Mouse (Mus musculus): Measurements from ENCODE around the gene Peli2. TPM values are rescaled to one million over a fixed set of nuclear protein-coding genes. Genes with fewer than 3 reads are reported as not detected.

The Peli2 gene
- total and polyA plus RNA-seq, 3 experiments = not detected

DNA sequence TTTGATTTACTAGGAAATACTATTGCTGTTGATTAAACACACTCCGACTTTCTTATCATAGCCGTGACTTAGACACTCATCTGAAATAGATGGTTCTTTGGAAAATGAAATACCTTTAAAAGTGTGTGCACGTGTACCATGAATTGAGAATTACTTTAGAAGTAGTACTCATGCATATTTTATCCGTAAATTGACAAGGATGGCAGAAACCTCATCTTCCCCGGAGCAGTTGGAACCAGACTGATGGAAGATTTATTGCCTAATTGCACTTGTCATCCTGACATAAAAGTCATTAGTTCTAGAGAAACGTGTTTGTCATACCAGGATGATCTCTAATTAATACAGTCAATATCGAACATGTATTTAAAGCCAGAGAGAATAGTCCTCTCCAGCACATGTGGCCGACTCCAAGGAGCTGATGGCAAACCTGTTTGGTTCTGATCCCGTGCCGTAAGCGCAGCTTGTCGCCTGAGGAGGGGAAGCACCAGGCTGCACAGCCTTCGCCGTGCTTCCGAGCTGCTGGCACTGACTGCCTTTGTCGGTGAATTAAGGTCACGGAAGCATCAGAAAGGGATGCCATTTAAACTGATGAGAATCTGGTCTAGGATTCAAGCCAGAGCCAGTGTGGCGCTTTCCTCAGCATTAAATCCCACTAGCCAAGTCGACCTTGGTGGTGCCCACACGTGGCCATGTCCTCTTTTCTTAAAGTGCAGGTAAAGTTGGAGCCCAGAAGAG is 114.3 kb downstream of the Peli2 start:
- TF ChIP-seq NRF1 (IDR thresholded peaks at IDR 0.05; ENCODE audit: low read depth, low read length) (no peak), TBP (conservative IDR thresholded peaks at IDR 0.05; ENCODE audit: low read depth, low read length) (no peak), KAT2A (IDR thresholded peaks at IDR 0.05; ENCODE audit: insufficient replicate concordance, low read length) (no peak), CTCF (conservative IDR thresholded peaks at IDR 0.05 in 1 of 2, IDR thresholded peaks at IDR 0.05 in 1 of 2; ENCODE audit: low read depth in 2 of 2, low read length in 2 of 2) (no peak), MAX (IDR thresholded peaks at IDR 0.05; ENCODE audit: low read length) (no peak), PAX5 (IDR thresholded peaks at IDR 0.05; ENCODE audit: low read length) (no peak), NELFE (IDR thresholded peaks at IDR 0.05; ENCODE audit: low read depth, low read length) (no peak), JUN (IDR thresholded peaks at IDR 0.05; ENCODE audit: insufficient read depth, low read depth, low read length) (no peak)
- Histone ChIP-seq H3K79me2 (replicated peaks; ENCODE audit: control insufficient read depth, extremely low read depth, insufficient read depth, poor library complexity, severe bottlenecking) (no peaks in the 10 kb centered on the region), H3K4me1 (ENCODE audit: control insufficient read depth in 1 of 2, insufficient read depth in 2 of 2) (no peaks in the 10 kb centered on the region; a peak in 1 of 4 replicates), H3K4me2 (ENCODE audit: insufficient read depth, low read depth, poor library complexity, severe bottlenecking) (no peak overlapping the region), H3K4me3 (replicated peaks in 1 of 3; ENCODE audit: low read depth in 2 of 3, low read length in 2 of 3, poor library complexity in 1 of 3) (no peak overlapping the region), H3K9ac (ENCODE audit: insufficient read depth, low read depth) (no peak overlapping the region), H3K9me3 (replicated peaks; ENCODE audit: low read length) (peaks cover 5% of the 10 kb centered on the region), H3K36me3 (replicated peaks in 1 of 2; ENCODE audit: control insufficient read depth in 1 of 2, insufficient read depth in 1 of 2, low read length in 1 of 2) (no peaks in the 10 kb centered on the region), H3K27ac (ENCODE audit: insufficient read depth, low read depth) (no peak overlapping the region), H3K27me3 (replicated peaks) (no peaks in the 10 kb centered on the region)
- dilution Hi-C loops (cut with MboI; ENCODE audit: extremely low pct_ligation_motif_present, extremely low pct_unique_long_range_greater_than_20kb, low sequenced_read_pairs) (no loop called here), in situ Hi-C loops (cut with MboI; ENCODE audit: low pct_ligation_motif_present, low pct_unique_long_range_greater_than_20kb, low sequenced_read_pairs) (no loop called here)
- no peak for DNase-seq (ENCODE audit: extremely low read depth)

DNA sequence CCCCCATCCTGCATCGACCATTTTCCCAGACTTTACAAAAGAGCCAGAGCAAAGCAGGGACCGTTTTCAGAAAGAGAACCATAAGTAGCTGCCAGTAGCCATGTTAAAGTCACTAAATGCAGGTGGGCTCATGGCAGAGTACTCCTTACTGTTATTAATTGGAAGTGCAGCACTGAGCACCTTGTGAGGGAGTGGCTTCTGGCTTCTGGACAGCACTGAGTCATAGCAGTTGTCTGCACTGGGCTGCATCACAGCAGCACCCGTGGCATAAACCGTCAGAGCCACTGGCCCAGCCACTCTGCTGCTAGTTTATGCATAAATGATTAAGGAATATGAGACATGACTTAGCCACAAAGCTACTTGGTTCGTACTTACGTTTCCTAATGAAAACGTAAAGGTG is 120.7 kb downstream of the Peli2 start:
- no peaks in the 10 kb centered on the region for H3K9me3 ChIP-seq (replicated peaks; ENCODE audit: low read length)
- dilution Hi-C loops (cut with MboI; ENCODE audit: extremely low pct_ligation_motif_present, extremely low pct_unique_long_range_greater_than_20kb, low sequenced_read_pairs) = no loop called here
- in situ Hi-C loops (cut with MboI; ENCODE audit: low pct_ligation_motif_present, low pct_unique_long_range_greater_than_20kb, low sequenced_read_pairs) = no loop called here
- no peak overlapping the region for H3K4me2 ChIP-seq (ENCODE audit: insufficient read depth, low read depth, poor library complexity, severe bottlenecking)
- no peak for DNase-seq (ENCODE audit: extremely low read depth)
- no peaks in the 10 kb centered on the region for H3K27me3 ChIP-seq (replicated peaks)
- H3K27ac ChIP-seq (ENCODE audit: insufficient read depth, low read depth) = no peak overlapping the region
- peaks cover 3 to 8% of the 10 kb centered on the region in 2 experiments for H3K4me1 ChIP-seq (ENCODE audit: control insufficient read depth in 1 of 2, insufficient read depth in 2 of 2)
- H3K79me2 ChIP-seq (replicated peaks; ENCODE audit: control insufficient read depth, extremely low read depth, insufficient read depth, poor library complexity, severe bottlenecking) = no peaks in the 10 kb centered on the region
- no peak overlapping the region for H3K4me3 ChIP-seq (replicated peaks in 1 of 3; ENCODE audit: low read depth in 2 of 3, low read length in 2 of 3, poor library complexity in 1 of 3)
- no peaks in the 10 kb centered on the region for H3K36me3 ChIP-seq (replicated peaks in 1 of 2; ENCODE audit: control insufficient read depth in 1 of 2, insufficient read depth in 1 of 2, low read length in 1 of 2)
- no peak for TF ChIP-seq NRF1 (IDR thresholded peaks at IDR 0.05; ENCODE audit: low read depth, low read length)
- TF ChIP-seq CHD2 (IDR thresholded peaks at IDR 0.05; ENCODE audit: low read length) = no peak
- TF ChIP-seq USF2 (conservative IDR thresholded peaks at IDR 0.05; ENCODE audit: low read depth, low read length) = no peak
- TF ChIP-seq BHLHE40 (IDR thresholded peaks at IDR 0.05; ENCODE audit: low read depth, low read length) = no peak
- TF ChIP-seq MAX (IDR thresholded peaks at IDR 0.05; ENCODE audit: low read length) = no peak
- TF ChIP-seq ZMIZ1 (IDR thresholded peaks at IDR 0.05; ENCODE audit: low read depth, low read length) = no peak
- no peak for TF ChIP-seq EP300 (IDR thresholded peaks at IDR 0.05; ENCODE audit: low read length)
- TF ChIP-seq MYC (IDR thresholded peaks at IDR 0.05; ENCODE audit: low read depth, low read length) = no peak
- H3K9ac ChIP-seq (ENCODE audit: insufficient read depth, low read depth) = no peak overlapping the region
